Mouse (Mus musculus): ENCODE measurements around the gene Sost.
A peak's percentile ranks its signal among the peaks of the same experiment; 100 is the strongest.

Sost gene

GRCm38 (mm10) chr11:101937108-101937507, 29.7 kb downstream of the Sost start:
- DNase-seq: peak; percentile 28

GRCm38 (mm10) chr11:101936421-101936820, 30.4 kb downstream of the Sost start:
- DNase-seq: no peak

- DNase-seq: no peak
These were observed 31.1 kb downstream of the Sost start for GRCm38 (mm10) chr11:101935743-101936142.

GRCm38 (mm10) chr11:101931978-101932377, 34.8 kb downstream of the Sost start:
- no peak for DNase-seq

GRCm38 (mm10) chr11:101928030-101928762, 38.6 kb downstream of the Sost start:
- DNase-seq: no peak

GRCm38 (mm10) chr11:101926951-101927589, 39.7 kb downstream of the Sost start:
- no peak for DNase-seq

- DNase-seq: no peak
These were observed 41.2 kb downstream of the Sost start for GRCm38 (mm10) chr11:101925636-101926035.

- no peak for DNase-seq
These were observed 42.3 kb downstream of the Sost start for GRCm38 (mm10) chr11:101924441-101924976.

- no peak for DNase-seq
These were observed 42.8 kb downstream of the Sost start for GRCm38 (mm10) chr11:101923988-101924387.

- DNase-seq: no peak
These were observed 45.4 kb downstream of the Sost start for GRCm38 (mm10) chr11:101921361-101921952.

GRCm38 (mm10) chr11:101919660-101920059, 47.2 kb downstream of the Sost start:
- DNase-seq: peak; percentile 62

GRCm38 (mm10) chr11:101918609-101919008, 48.2 kb downstream of the Sost start:
- DNase-seq: no peak

- no peak for DNase-seq
These were observed 50.0 kb downstream of the Sost start for GRCm38 (mm10) chr11:101916772-101917171.

GRCm38 (mm10) chr11:101913591-101913990, 53.2 kb downstream of the Sost start:
- DNase-seq: no peak

Data from kidney, adult 11 months (tissue).